Comparison of ENCODE assay signal across 10 mouse cellular contexts in genomic region chr4:143379931-143380715, GRCm38 (mm10). TPM values are rescaled to one million over a fixed set of nuclear protein-coding genes. Genes with fewer than 3 reads are reported as not detected.
DNase-seq lines count a peak whose midpoint lies in the region; ATAC-seq lines count a peak whose summit lies in the region.
"Had no signal": no experiment of that assay in that cellular context is flagged by ENCODE, and none has a peak within 500 bp of the region (broad histone marks: within the 10 kb centered on the region; RNA-seq: fewer than 3 reads in every experiment).

No protein-coding gene starts in this region.

- H3K4me2 ChIP-seq in embryonic facial prominence, embryonic 12.5 days (replicated peaks): no peak overlapping the region
- peak overlapping the region; percentile 41 for H3K4me2 ChIP-seq in hindbrain, embryonic 12.5 days (replicated peaks)
- no peak overlapping the region for H3K4me2 ChIP-seq in liver, embryonic 12.5 days

- ATAC-seq in embryonic facial prominence, embryonic 12.5 days (ENCODE audit: insufficient number of reproducible peaks, insufficient read depth, low FRiP score, low TSS enrichment): 0 out of 2 replicates have a peak, but pooled peaks have one; percentile 56
- peak; percentile 79 for ATAC-seq in hindbrain, embryonic 12.5 days (ENCODE audit: low FRiP score)
- ATAC-seq in liver, embryonic 12.5 days: no peak
- ATAC-seq: liver, postnatal 0 days had no signal

- no peak overlapping the region for H3K9ac ChIP-seq in embryonic facial prominence, embryonic 12.5 days
- H3K9ac ChIP-seq in hindbrain, embryonic 12.5 days: peak overlapping the region; percentile 47
- H3K9ac ChIP-seq in liver, embryonic 12.5 days: no peak overlapping the region
- H3K9ac ChIP-seq: liver, postnatal 0 days had no signal

- no peak overlapping the region for H3K4me3 ChIP-seq in embryonic facial prominence, embryonic 12.5 days
- no peak overlapping the region for H3K4me3 ChIP-seq in hindbrain, embryonic 12.5 days
- no peak overlapping the region for H3K4me3 ChIP-seq in liver, embryonic 12.5 days

- no peaks in the 10 kb centered on the region for H3K4me1 ChIP-seq in embryonic facial prominence, embryonic 12.5 days
- H3K4me1 ChIP-seq in hindbrain, embryonic 12.5 days: peaks cover 15% of the 10 kb centered on the region
- no peaks in the 10 kb centered on the region for H3K4me1 ChIP-seq in liver, embryonic 12.5 days

- peak; percentile 7 for DNase-seq in kidney, postnatal 10 days
- DNase-seq in kidney, postnatal 14 days: no peak
- DNase-seq in neural tube, embryonic 10.5 days (ENCODE audit: extremely low spot score, low spot score): peak; percentile 59
- DNase-seq in gastrocnemius, adult 18-20 months (ENCODE audit: low spot score): no peak
- DNase-seq in left cerebral cortex, adult 18-20 months (ENCODE audit: low spot score in 2 of 2): no peak

- 30% methylated on average over 15 of the region's 15 CpGs for WGBS in embryonic facial prominence, embryonic 12.5 days
- 19% methylated on average over 15 of the region's 15 CpGs for WGBS in hindbrain, embryonic 12.5 days
- 32% methylated on average over 15 of the region's 15 CpGs for whole genome bisulfite sequencing in liver, embryonic 12.5 days (ENCODE audit: insufficient replicate concordance)

- no peaks in the 10 kb centered on the region for H3K9me3 ChIP-seq in embryonic facial prominence, embryonic 12.5 days
- H3K9me3 ChIP-seq in hindbrain, embryonic 12.5 days (replicated peaks): no peaks in the 10 kb centered on the region
- H3K9me3 ChIP-seq in liver, embryonic 12.5 days (replicated peaks): no peaks in the 10 kb centered on the region

- peaks cover 8% of the 10 kb centered on the region; the same call in 1 of the 2 replicates for H3K27me3 ChIP-seq in embryonic facial prominence, embryonic 12.5 days
- H3K27me3 ChIP-seq in hindbrain, embryonic 12.5 days: no peaks in the 10 kb centered on the region; the same call in 1 of the 2 replicates
- H3K27me3 ChIP-seq in liver, embryonic 12.5 days (replicated peaks): peaks cover 13% of the 10 kb centered on the region; the same call in 1 of the 2 replicates

- H3K36me3 ChIP-seq in embryonic facial prominence, embryonic 12.5 days: no peaks in the 10 kb centered on the region
- H3K36me3 ChIP-seq in hindbrain, embryonic 12.5 days: no peaks in the 10 kb centered on the region
- no peaks in the 10 kb centered on the region for H3K36me3 ChIP-seq in liver, embryonic 12.5 days

- H3K27ac ChIP-seq in embryonic facial prominence, embryonic 12.5 days: no peak overlapping the region
- H3K27ac ChIP-seq in hindbrain, embryonic 12.5 days: peak overlapping the region; percentile 62
- no peak overlapping the region for H3K27ac ChIP-seq in liver, embryonic 12.5 days

RNA-seq across cellular contexts. Expression of gene Pramel1, which starts 14.1 kb away (rescaled TPM):
- polyA plus RNA-seq in embryonic facial prominence, embryonic 12.5 days (2016; fragmentation: Nextera tagmentation; extraction: Ambion mirVana): not detected in 2 replicates
- polyA plus RNA-seq in hindbrain, embryonic 12.5 days (2016; fragmentation: Nextera tagmentation; extraction: Ambion mirVana): not detected in 2 replicates
- not detected for total RNA-seq in gastrocnemius, adult 18-20 months (2021)
- not detected for total RNA-seq in left cerebral cortex, adult 18-20 months (2021)
- not detected in 2 replicates for polyA plus RNA-seq in liver, embryonic 12.5 days (2016; fragmentation: Nextera tagmentation; extraction: Ambion mirVana)
- polyA plus RNA-seq: kidney, adult 2 months; liver, postnatal 0 days had no signal

RNA-seq across cellular contexts. Expression of gene Lrrc38, which starts 30.6 kb away (rescaled TPM):
- 0.40 and 0.43 TPM in 2 replicates for polyA plus RNA-seq in embryonic facial prominence, embryonic 12.5 days (2016; fragmentation: Nextera tagmentation; extraction: Ambion mirVana)
- 0.44 and 0.79 TPM in 2 replicates for polyA plus RNA-seq in hindbrain, embryonic 12.5 days (2016; fragmentation: Nextera tagmentation; extraction: Ambion mirVana)
- 10 to 100 TPM; 33.4 to 37.4 TPM for total RNA-seq in gastrocnemius, adult 18-20 months (2021)
- 1 to 10 TPM; 1.4 to 2.3 TPM for total RNA-seq in left cerebral cortex, adult 18-20 months (2021)
- not detected in 2 replicates for polyA plus RNA-seq in liver, embryonic 12.5 days (2016; fragmentation: Nextera tagmentation; extraction: Ambion mirVana)
- polyA plus RNA-seq: liver, postnatal 0 days had no signal

RNA-seq across cellular contexts. Expression of gene Pramef8, which starts 32.1 kb away (rescaled TPM):
- polyA plus RNA-seq in embryonic facial prominence, embryonic 12.5 days (2016; fragmentation: Nextera tagmentation; extraction: Ambion mirVana): 25.4 and 25.5 TPM in 2 replicates
- polyA plus RNA-seq in hindbrain, embryonic 12.5 days (2016; fragmentation: Nextera tagmentation; extraction: Ambion mirVana): 23.5 and 23.8 TPM in 2 replicates
- 1 to 10 TPM; 6.1 to 7.7 TPM for total RNA-seq in gastrocnemius, adult 18-20 months (2021)
- total RNA-seq in left cerebral cortex, adult 18-20 months (2021): 10 to 100 TPM; 14.0 to 14.8 TPM
- 5.3 and 6.0 TPM in 2 replicates for polyA plus RNA-seq in liver, embryonic 12.5 days (2016; fragmentation: Nextera tagmentation; extraction: Ambion mirVana)

Comparison
In these comparisons a context has a peak if more than half of its experiments do, and no peak if none do; other contexts are left out.
1. DNase-seq: peak in kidney, postnatal 10 days (single experiment) and neural tube, embryonic 10.5 days (single experiment); none in kidney, postnatal 14 days (single experiment), gastrocnemius, adult 18-20 months (single experiment) and left cerebral cortex, adult 18-20 months (0 of 2).